Mouse (Mus musculus) G1E (cell line): ENCODE data around the gene Foxn3.

ENCODE experiments used
- CTCF ChIP-seq: IDR thresholded peaks from 2 replicates; pipeline ENCODE4 v1.5.1; 2012; ENCODE audit warnings: low read depth, low read length, inconsistent platforms, mixed read lengths
- GATA1 ChIP-seq: IDR thresholded peaks from 2 replicates; pipeline ENCODE4 v1.6.1; 2012; ENCODE audit warnings: borderline replicate concordance, low read length, inconsistent platforms, mixed read lengths
- TAL1 ChIP-seq: conservative IDR thresholded peaks from 2 replicates; pipeline ENCODE4 v1.6.1; 2012; ENCODE audit warnings: low read depth, low read length, inconsistent platforms, mixed read lengths

DNA sequence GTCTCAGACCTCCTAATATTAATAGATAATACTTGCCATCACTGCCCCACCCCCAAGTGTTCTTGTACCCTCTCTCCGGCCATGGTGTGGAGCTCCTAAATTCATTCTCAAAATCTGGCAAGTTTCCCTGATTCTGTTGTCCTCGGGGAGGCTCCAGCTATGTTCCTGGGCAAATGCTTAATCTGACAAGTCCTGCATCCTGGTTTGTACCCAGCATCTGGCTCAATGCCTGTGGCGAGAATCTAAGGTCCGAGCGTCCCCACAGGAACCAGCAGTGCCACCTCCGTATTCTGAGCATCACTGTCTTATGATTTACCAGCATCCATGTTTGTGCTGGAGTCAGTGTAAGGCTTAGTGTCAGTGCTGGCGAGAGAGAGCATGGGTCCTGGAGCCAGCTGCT, 296.9 kb downstream of the Foxn3 start:
- TF ChIP-seq CTCF: no peak
- no peak for TF ChIP-seq TAL1
- TF ChIP-seq GATA1: no peak
